16 mouse cellular contexts compared by ENCODE assay signal in the genomic region with DNA sequence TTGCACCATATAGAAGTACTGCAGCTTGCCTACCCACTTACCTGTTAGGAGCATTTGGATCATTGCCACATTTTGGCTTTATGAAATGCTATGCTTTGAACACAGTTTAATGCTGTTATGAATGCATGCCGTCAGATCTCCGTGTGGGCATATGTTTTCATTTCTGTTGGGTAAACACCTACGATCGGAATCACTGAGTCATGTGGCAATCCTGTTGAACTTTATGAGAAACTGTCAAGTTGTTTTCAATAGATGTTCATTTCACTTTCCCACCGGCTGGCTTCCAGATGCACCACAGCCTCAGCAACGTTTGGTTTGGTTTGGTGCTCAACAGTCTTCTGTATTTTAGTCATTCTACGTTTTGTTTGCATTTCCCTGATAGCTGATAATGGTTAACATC. TPM values are rescaled to one million over a fixed set of nuclear protein-coding genes. Genes with fewer than 3 reads are reported as not detected.
"Had no signal": no experiment of that assay in that cellular context is flagged by ENCODE, and none has a peak within 500 bp of the region (broad histone marks: within the 10 kb centered on the region; RNA-seq: fewer than 3 reads in every experiment).

No protein-coding gene starts in this region.

- H3K27ac ChIP-seq: limb, embryonic 13.5 days; liver, embryonic 13.5 days; stomach, embryonic 15.5 days had no signal

- H3K9me3 ChIP-seq: limb, embryonic 13.5 days; liver, embryonic 13.5 days; stomach, embryonic 15.5 days had no signal

- DNase-seq: kidney, adult 9 months; kidney, postnatal 14 days; kidney, postnatal 4 days; left cerebral cortex, postnatal 4 days; liver, embryonic 13.5 days; lung, adult 2 months; lung, postnatal 14 days; lung, postnatal 4 days; midbrain, embryonic 14.5 days; right cerebral cortex, postnatal 25 days; spleen, adult 18-20 months; thymus, postnatal 25 days had no signal

- H3K4me3 ChIP-seq: limb, embryonic 13.5 days; liver, embryonic 13.5 days; stomach, embryonic 15.5 days had no signal

- H3K27me3 ChIP-seq: limb, embryonic 13.5 days; liver, embryonic 13.5 days; stomach, embryonic 15.5 days had no signal

- H3K4me2 ChIP-seq: limb, embryonic 13.5 days; liver, embryonic 13.5 days; midbrain, embryonic 11.5 days; stomach, embryonic 15.5 days had no signal

- H3K9ac ChIP-seq: limb, embryonic 13.5 days; liver, embryonic 13.5 days; stomach, embryonic 15.5 days had no signal

- H3K4me1 ChIP-seq: limb, embryonic 13.5 days; liver, embryonic 13.5 days; stomach, embryonic 15.5 days had no signal

- H3K36me3 ChIP-seq: limb, embryonic 13.5 days; liver, embryonic 13.5 days; stomach, embryonic 15.5 days had no signal

RNA-seq across cellular contexts. Expression of a gene that starts 16.5 kb away (rescaled TPM):
- total RNA-seq: megakaryocyte progenitor cell, adult 5-6 weeks had no signal

RNA-seq across cellular contexts. Expression of a gene that starts 42.0 kb away (rescaled TPM):
- total RNA-seq: megakaryocyte progenitor cell, adult 5-6 weeks had no signal
